9 mouse cellular contexts compared by ENCODE assay signal in the genomic region with DNA sequence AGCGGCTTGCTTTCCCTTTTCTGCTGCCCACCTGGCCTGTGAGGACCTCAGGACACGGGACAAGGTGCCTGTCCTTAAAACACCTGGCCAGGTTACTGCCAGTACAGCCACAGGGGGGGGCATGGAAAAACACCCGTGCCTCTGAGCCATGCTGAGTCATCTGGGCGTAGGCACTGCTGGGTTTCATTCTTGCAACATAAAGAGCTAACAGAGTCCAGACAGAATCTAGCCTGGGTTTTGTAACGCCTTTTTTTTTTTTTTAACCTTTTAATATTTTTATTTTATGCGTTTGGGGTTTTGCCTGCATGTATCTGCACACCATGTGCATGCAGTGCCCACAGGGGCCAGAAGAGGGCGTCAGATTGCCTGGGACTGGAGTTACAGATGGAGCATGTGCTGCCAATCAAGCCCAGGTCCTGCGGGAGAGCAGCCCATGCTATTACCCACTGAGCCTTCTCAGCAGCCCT. TPM values are rescaled to one million over a fixed set of nuclear protein-coding genes. Genes with fewer than 3 reads are reported as not detected.
A peak's percentile ranks its signal among the peaks of the same experiment; 100 is the strongest.
DNase-seq lines count a peak whose midpoint lies in the region; ATAC-seq lines count a peak whose summit lies in the region.
"Had no signal": no experiment of that assay in that cellular context is flagged by ENCODE, and none has a peak within 500 bp of the region (broad histone marks: within the 10 kb centered on the region; RNA-seq: fewer than 3 reads in every experiment).

No protein-coding gene starts in this region.

- no peak overlapping the region for H3K4me2 ChIP-seq in stomach, embryonic 16.5 days (ENCODE audit: low read depth, low read length)
- H3K4me2 ChIP-seq: embryonic facial prominence, embryonic 15.5 days had no signal

- WGBS in stomach, embryonic 16.5 days = 60% methylated on average over 8 of the region's 8 CpGs

- no peaks in the 10 kb centered on the region for H3K36me3 ChIP-seq in stomach, embryonic 16.5 days (ENCODE audit: control insufficient read depth, insufficient read depth, low read length)
- H3K36me3 ChIP-seq: embryonic facial prominence, embryonic 15.5 days had no signal

- peak overlapping the region; percentile 9 for H3K27ac ChIP-seq in stomach, embryonic 16.5 days (ENCODE audit: low read length)
- H3K27ac ChIP-seq: embryonic facial prominence, embryonic 15.5 days had no signal

- peak; percentile 42 for DNase-seq in thymus, postnatal 4 days
- no peak for DNase-seq in thymus, postnatal 0 days (ENCODE audit: low spot score)
- peak; percentile 47 for DNase-seq in adrenal gland, postnatal 25 days
- peak; percentile 32 to 40 for DNase-seq in kidney, postnatal 4 days
- DNase-seq in ovary, adult 18-20 months (ENCODE audit: low spot score) = no peak
- no peak for DNase-seq in layer of hippocampus, postnatal 10 days (ENCODE audit: low spot score in 2 of 2)
- DNase-seq in left cerebral cortex, adult 11 months (ENCODE audit: low spot score) = no peak

- H3K27me3 ChIP-seq in stomach, embryonic 16.5 days (ENCODE audit: control insufficient read depth, insufficient read depth, low read length) = no peaks in the 10 kb centered on the region
- H3K27me3 ChIP-seq: embryonic facial prominence, embryonic 15.5 days had no signal

- no peak overlapping the region for H3K4me3 ChIP-seq in stomach, embryonic 16.5 days (replicated peaks; ENCODE audit: low read length)
- H3K4me3 ChIP-seq: embryonic facial prominence, embryonic 15.5 days had no signal

- ATAC-seq in stomach, embryonic 16.5 days (ENCODE audit: insufficient read depth, low FRiP score) = peak; percentile 71; the same call in 1 of the 2 replicates

- H3K4me1 ChIP-seq in stomach, embryonic 16.5 days (ENCODE audit: control insufficient read depth, insufficient read depth, low read length) = 0 out of 2 replicates have a peak, but pooled peaks cover 2% of the 10 kb centered on the region
- H3K4me1 ChIP-seq: embryonic facial prominence, embryonic 15.5 days had no signal

- H3K9ac ChIP-seq in stomach, embryonic 16.5 days (ENCODE audit: low read length) = no peak overlapping the region
- H3K9ac ChIP-seq: embryonic facial prominence, embryonic 15.5 days had no signal

- H3K9me3 ChIP-seq in stomach, embryonic 16.5 days (replicated peaks; ENCODE audit: control insufficient read depth, low read length) = no peaks in the 10 kb centered on the region
- H3K9me3 ChIP-seq: embryonic facial prominence, embryonic 15.5 days had no signal

RNA-seq across cellular contexts. Expression of a gene that starts 13.4 kb away (rescaled TPM):
- polyA plus RNA-seq in thymus, postnatal 0 days (2015; fragmentation: Nextera tagmentation; extraction: Ambion mirVana) = 75.2 and 79.9 TPM in 2 replicates
- 5.2 and 10.2 TPM in 2 replicates for total RNA-seq in adrenal gland, postnatal 25 days (2021)
- polyA plus RNA-seq in stomach, embryonic 16.5 days (2015; fragmentation: Nextera tagmentation; extraction: Ambion mirVana) = 95.3 and 132 TPM in 2 replicates
- 1 to 10 TPM; 1.7 to 1.9 TPM for total RNA-seq in layer of hippocampus, postnatal 10 days (2021)

RNA-seq across cellular contexts. Expression of a gene that starts 56.1 kb away (rescaled TPM):
- 38.8 and 40.4 TPM in 2 replicates for polyA plus RNA-seq in thymus, postnatal 0 days (2015; fragmentation: Nextera tagmentation; extraction: Ambion mirVana)
- 60.6 and 77.5 TPM in 2 replicates for total RNA-seq in adrenal gland, postnatal 25 days (2021)
- 61.0 and 63.3 TPM in 2 replicates for polyA plus RNA-seq in stomach, embryonic 16.5 days (2015; fragmentation: Nextera tagmentation; extraction: Ambion mirVana)
- 10 to 100 TPM; 66.1 to 80.8 TPM for total RNA-seq in layer of hippocampus, postnatal 10 days (2021)

Comparison
In these comparisons a context has a peak if more than half of its experiments do, and no peak if none do; other contexts are left out.
1. DNase-seq: peak in thymus, postnatal 4 days (single experiment), adrenal gland, postnatal 25 days (single experiment) and kidney, postnatal 4 days (2 of 2); none in thymus, postnatal 0 days (single experiment), ovary, adult 18-20 months (single experiment), layer of hippocampus, postnatal 10 days (0 of 2) and left cerebral cortex, adult 11 months (single experiment).